Mouse (Mus musculus): ENCODE measurements at regions not wholly inside any gene's neighbourhood (a gene's known extent, or its start where the extent isn't known, plus 50 kb on each side); places are given as distances from the start of the nearest gene placed in this dataset.
A peak's percentile ranks its signal among the peaks of the same experiment; 100 is the strongest.
"Not testable (repeated sequence)": the region's sequence is repeated elsewhere in the genome, so short reads cannot be mapped to it uniquely, and the experiment has no call there.

GRCm38 (mm10) chr1:41887556-41887955 lies 808.0 kb upstream of the Pou3f3 start:
- DNase-seq, result no peak
- intact Hi-C loops (cut with DNase I), result no loop called here

GRCm38 (mm10) chr1:41888213-41888612 lies 807.4 kb upstream of the Pou3f3 start:
- peak; percentile 85 for DNase-seq
- intact Hi-C loops (cut with DNase I), result no loop called here

GRCm38 (mm10) chr1:41888966-41889365 lies 806.6 kb upstream of the Pou3f3 start:
- no peak for DNase-seq
- intact Hi-C loops (cut with DNase I), result no loop called here

- no peak for DNase-seq
- intact Hi-C loops (cut with DNase I), result loop anchor here (5.0 to 10.0 kb wide), 4 partner anchors 78 to 797 kb away; no protein-coding TSS in a partner anchor
Observed at GRCm38 (mm10) chr1:41889940-41890339, 805.6 kb upstream of the Pou3f3 start.

GRCm38 (mm10) chr1:41890714-41891689 lies 804.6 kb upstream of the Pou3f3 start:
- no peak for DNase-seq
- intact Hi-C loops (cut with DNase I), result loop anchor here (5.0 to 10.0 kb wide), 4 partner anchors 79 to 796 kb away; no protein-coding TSS in a partner anchor

- no peak for DNase-seq
- intact Hi-C loops (cut with DNase I), result loop anchor here (5.0 to 10.0 kb wide), 4 partner anchors 79 to 796 kb away; no protein-coding TSS in a partner anchor
Observed at GRCm38 (mm10) chr1:41891730-41892129, 803.8 kb upstream of the Pou3f3 start.

GRCm38 (mm10) chr1:41892376-41892775 lies 803.2 kb upstream of the Pou3f3 start:
- peak; percentile 5 for DNase-seq
- intact Hi-C loops (cut with DNase I), result loop anchor here (5.0 to 10.0 kb wide), 4 partner anchors 80 to 795 kb away; no protein-coding TSS in a partner anchor

- DNase-seq, result peak; percentile 30
- intact Hi-C loops (cut with DNase I), result loop anchor here (5.0 to 10.0 kb wide), 3 partner anchors 334 to 743 kb away; no protein-coding TSS in a partner anchor
Observed at GRCm38 (mm10) chr1:41897768-41898330, 797.7 kb upstream of the Pou3f3 start.

- intact Hi-C loops (cut with DNase I), result loop anchor here (5.0 kb wide), 1 partner anchor 792 kb away; no protein-coding TSS in a partner anchor
Observed at GRCm38 (mm10) chr1:41900370-41900769, 795.2 kb upstream of the Pou3f3 start.

GRCm38 (mm10) chr1:41905971-41906370 lies 789.6 kb upstream of the Pou3f3 start:
- intact Hi-C loops (cut with DNase I), result no loop called here
- no peak for DNase-seq

More at GRCm38 (mm10) chr1:41900370-41900769, 795.2 kb upstream of the Pou3f3 start:
- DNase-seq, result no peak

GRCm38 (mm10) chr1:41908001-41908807 lies 787.4 kb upstream of the Pou3f3 start:
- DNase-seq, result no peak
- intact Hi-C loops (cut with DNase I), result no loop called here

GRCm38 (mm10) chr1:41908808-41909110 lies 786.8 kb upstream of the Pou3f3 start:
- DNase-seq, result no peak
- intact Hi-C loops (cut with DNase I), result no loop called here

- DNase-seq, result no peak
- intact Hi-C loops (cut with DNase I), result loop anchor here (10.0 kb wide), 1 partner anchor 135 kb away; no protein-coding TSS in a partner anchor
Observed at GRCm38 (mm10) chr1:41909799-41910198, 785.8 kb upstream of the Pou3f3 start.

- intact Hi-C loops (cut with DNase I), result loop anchor here (10.0 kb wide), 1 partner anchor 128 kb away; no protein-coding TSS in a partner anchor
- peak; percentile 9 for DNase-seq
Observed at GRCm38 (mm10) chr1:41916730-41917347, 778.7 kb upstream of the Pou3f3 start.

- not testable (repeated sequence) for DNase-seq
- intact Hi-C loops (cut with DNase I), result loop anchor here (10.0 kb wide), 1 partner anchor 127 kb away; no protein-coding TSS in a partner anchor
Observed at GRCm38 (mm10) chr1:41917807-41918206, 777.8 kb upstream of the Pou3f3 start.

GRCm38 (mm10) chr1:41918394-41919262 lies 776.9 kb upstream of the Pou3f3 start:
- intact Hi-C loops (cut with DNase I), result loop anchor here (10.0 kb wide), 1 partner anchor 126 kb away; no protein-coding TSS in a partner anchor
- no peak for DNase-seq

GRCm38 (mm10) chr1:41933777-41934176 lies 761.8 kb upstream of the Pou3f3 start:
- no peak for DNase-seq
- intact Hi-C loops (cut with DNase I), result no loop called here

GRCm38 (mm10) chr1:41935912-41936478 lies 759.6 kb upstream of the Pou3f3 start:
- intact Hi-C loops (cut with DNase I), result no loop called here
- no peak for DNase-seq

- intact Hi-C loops (cut with DNase I), result no loop called here
- DNase-seq, result no peak
Observed at GRCm38 (mm10) chr1:41960982-41961381, 734.6 kb upstream of the Pou3f3 start.
